Mouse (Mus musculus) thymus, postnatal 10 days (tissue): ENCODE data around the gene Crebrf.

Source experiments
- DNase-seq, 2 experiments: peaks; one replicate each; pipeline ENCODE4 v3.0.0; 2021; ENCODE audit warnings: low spot score in 2 of 2

Gene Crebrf

GRCm38 (mm10) chr17:26715271-26715758 is at the start of gene Crebrf:
TSS of gene Crebrf (plus strand) at chr17:26715650.
- peak; percentile 98 to 100 for DNase-seq

DNA sequence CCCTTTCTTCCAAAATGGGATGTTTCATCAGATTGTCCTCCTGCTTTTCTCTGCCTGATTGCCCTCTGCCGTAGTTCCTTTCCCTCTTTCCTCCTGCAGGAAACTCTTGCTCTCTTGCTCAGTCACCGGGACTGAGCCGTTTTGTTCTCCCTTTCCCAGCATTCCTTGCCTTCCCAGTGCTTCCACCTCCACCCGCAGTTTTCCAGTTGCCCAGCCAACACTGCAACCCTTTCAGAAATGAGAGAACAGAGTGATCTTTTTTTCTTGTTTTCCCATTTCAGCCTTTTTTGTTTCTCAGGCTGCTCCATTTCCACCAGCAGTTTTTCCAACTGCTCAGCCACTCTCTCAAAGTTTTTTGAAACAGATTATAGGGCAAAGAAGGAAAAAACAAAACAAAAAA is 44.2 kb upstream of the Crebrf start:
- DNase-seq = no peak

- DNase-seq = no peak
Observed at GRCm38 (mm10) chr17:26675845-26676244, 39.6 kb upstream of the Crebrf start.

DNA sequence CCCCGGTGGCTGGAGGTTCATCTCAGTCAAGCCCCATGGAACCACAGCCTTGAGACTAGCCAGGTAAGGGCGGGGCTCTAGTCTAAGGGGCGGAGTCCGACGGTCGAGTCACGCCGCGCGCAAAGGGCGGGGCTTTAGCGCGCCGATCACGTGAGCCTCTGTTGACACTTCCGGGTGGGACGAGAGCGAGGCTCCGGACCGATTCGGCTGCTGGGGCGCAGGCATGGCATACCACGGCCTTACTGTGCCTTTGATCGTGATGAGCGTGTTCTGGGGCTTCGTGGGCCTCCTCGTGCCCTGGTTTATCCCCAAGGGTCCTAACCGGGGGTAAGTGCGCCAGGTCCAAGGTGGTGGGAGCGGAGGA is 39.2 kb upstream of the Crebrf start:
- DNase-seq = peak; percentile 85 to 88

DNA sequence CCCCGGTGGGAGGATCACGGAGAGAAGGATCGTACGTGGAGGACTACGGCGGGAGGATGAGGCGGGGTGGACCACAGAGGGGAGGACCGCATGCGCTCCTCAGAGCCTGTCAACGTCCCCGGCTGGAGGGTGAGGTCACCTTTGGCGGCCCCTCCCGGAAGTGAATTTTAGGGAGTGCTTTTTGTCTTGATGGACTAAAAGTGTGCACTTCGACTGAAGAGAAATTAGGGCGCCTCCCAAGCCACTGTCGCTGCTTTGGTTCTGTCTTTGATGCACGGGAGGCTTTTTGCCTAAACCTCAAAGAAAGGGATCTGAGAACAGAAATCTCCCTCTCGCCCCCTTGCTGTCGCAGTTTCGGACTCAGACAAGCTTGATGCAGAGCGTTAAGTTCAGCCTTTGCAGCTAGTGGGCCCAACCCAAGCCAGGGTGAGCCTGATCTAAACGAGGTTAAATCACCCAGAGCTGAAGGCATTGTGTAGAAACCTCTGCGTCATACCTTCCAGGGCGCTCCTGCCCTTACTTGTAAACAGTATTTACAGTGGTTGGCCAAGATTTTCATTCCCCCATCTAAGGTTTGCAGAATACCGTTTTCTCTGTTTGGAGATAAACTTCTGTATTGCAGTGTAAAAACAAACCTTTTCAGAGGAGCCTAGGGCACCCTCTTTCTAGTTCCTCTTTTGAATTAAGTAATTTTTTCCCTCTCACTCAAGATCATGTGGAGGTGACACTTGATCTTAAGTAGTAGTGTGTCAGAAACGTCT is 38.7 kb upstream of the Crebrf start:
- peak in 1 of 2 experiments; percentile 53 for DNase-seq

GRCm38 (mm10) chr17:26677711-26678637 is 37.5 kb upstream of the Crebrf start:
- no peak for DNase-seq

GRCm38 (mm10) chr17:26681276-26681675 is 34.2 kb upstream of the Crebrf start:
- no peak for DNase-seq

DNA sequence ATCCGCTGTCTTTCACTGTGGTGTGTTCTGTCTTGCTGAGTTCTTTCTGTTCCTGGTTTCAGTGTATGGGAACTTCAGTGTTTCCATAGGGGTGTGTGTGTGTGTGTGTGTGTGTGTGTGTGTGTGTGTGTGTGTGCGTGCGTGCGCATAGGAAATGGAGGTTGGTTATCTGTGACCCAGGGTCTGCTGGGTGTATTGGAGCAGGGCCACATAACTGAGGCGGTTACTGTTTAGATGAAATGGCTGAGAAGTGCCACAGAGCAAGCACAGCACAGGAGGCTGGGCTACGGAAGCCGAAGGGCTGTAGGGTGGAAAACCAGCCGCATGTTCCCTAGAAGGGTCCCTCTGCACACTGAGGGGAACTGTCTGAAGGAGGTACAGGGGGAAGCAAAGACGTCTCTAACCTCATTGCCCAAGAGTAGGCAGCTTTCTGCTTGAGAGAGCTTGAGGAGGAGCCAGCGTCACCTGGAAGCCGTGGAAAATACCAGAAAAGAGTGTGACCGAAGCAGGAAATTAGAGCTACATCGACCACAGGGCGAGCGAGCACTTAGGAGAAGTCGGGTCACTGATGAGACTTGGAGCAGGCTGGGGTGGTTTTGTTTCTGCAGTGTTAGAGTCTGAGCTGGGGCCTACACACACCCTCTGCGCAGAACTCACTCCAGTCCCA is 29.0 kb upstream of the Crebrf start:
- DNase-seq = no peak

- no peak for DNase-seq
Observed at GRCm38 (mm10) chr17:26688795-26689735, 26.4 kb upstream of the Crebrf start.

DNA sequence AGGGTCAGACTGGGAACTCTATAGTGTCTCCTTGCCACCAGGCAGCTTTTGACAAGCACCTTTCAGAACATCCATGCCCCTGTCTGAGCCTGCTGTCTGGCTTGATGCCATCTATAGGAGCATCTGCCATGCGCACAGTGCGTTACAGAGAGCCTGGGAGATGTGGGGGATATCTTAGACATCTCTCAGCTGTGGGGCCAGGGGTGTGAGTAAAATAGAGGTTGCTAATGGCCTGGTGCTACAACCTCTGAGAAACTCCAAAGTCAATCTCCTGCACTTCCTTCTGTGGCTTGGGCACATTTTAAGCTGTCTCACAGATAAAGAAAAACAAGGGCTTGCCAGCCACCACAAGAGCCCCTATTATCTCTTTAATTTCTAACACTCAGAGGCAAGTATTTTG is 25.6 kb upstream of the Crebrf start:
- DNase-seq = no peak

DNA sequence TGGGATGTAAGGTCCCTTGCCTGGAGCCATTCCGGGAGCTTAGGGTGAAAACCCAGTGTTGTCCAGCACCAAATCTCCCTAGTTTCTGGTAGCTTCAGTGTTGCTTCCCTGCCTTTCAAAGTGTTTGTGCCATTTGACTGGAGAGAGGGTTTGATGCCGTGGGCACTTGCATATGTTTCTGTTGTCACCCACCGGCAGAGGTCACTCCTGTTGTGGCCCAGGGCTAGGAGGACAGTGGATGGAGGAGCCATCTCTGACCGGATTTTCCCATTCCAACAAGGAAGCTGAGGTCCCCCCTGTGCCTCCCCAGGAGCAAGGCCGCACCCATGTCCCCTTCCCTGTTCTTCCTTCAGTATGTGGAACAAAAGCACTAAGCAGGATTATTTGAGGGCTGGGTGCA is 25.2 kb upstream of the Crebrf start:
- DNase-seq = no peak

- no peak for DNase-seq
Observed at GRCm38 (mm10) chr17:26691110-26691509, 24.3 kb upstream of the Crebrf start.

GRCm38 (mm10) chr17:26693424-26693823 is 22.0 kb upstream of the Crebrf start:
- no peak for DNase-seq

DNA sequence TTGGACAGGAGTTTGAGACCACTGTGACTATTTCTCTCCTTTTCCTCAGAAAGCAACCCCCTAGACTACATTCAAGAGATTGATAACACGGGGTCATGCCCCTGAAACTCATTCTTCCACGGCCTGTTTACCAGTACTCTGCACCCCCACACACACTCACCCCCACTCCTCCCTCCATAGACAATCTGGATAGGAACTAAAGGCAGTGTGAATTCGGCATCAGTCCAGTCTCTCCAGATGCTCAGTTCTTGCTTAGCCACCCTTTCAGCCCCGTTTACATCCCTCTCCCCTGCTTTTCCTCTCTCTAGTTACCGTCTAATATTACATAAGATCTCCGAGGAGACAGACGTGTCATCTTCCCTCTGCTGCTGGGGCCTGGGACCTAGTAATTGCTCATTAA is 21.3 kb upstream of the Crebrf start:
- DNase-seq = no peak

DNA sequence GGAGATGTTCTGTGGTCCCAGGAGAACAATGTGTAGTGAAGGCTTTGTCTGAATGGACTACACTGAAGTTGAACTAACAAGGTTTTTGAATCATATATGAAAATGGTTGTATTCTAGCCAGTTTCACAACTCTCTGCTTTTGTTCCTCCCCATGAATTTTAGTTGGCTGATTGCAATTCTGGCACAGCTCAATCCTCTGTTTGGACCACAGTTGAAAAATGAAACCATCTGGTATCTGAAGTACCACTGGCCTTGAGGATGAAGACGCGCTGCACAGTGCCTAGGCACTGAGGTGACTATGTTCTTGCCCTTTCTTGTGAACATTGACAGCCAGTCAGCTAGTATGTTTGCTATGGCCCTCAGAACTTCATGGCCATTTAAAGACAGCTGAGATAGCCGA is 20.3 kb upstream of the Crebrf start:
- no peak for DNase-seq

DNA sequence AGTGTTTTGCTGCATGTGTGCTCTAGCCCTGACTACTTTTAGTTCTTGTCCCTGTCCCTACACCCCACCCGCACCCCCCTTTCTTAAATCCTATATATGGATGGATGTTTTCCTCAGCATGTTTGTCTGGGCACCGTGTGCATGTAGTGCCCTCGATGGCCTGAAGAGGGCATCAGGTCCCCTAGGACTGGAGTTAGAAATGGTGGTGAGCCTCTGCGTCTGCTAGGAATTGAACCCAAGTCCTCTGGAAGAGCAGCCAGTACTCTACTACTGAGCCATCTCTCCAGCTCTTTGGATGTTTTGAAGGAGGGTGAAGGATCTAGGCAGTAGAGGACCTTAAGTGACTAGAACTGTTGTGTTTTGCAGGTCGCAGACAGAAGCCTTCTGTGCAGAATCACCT is 16.6 kb upstream of the Crebrf start:
- DNase-seq = peak in 1 of 2 experiments; percentile 8

DNA sequence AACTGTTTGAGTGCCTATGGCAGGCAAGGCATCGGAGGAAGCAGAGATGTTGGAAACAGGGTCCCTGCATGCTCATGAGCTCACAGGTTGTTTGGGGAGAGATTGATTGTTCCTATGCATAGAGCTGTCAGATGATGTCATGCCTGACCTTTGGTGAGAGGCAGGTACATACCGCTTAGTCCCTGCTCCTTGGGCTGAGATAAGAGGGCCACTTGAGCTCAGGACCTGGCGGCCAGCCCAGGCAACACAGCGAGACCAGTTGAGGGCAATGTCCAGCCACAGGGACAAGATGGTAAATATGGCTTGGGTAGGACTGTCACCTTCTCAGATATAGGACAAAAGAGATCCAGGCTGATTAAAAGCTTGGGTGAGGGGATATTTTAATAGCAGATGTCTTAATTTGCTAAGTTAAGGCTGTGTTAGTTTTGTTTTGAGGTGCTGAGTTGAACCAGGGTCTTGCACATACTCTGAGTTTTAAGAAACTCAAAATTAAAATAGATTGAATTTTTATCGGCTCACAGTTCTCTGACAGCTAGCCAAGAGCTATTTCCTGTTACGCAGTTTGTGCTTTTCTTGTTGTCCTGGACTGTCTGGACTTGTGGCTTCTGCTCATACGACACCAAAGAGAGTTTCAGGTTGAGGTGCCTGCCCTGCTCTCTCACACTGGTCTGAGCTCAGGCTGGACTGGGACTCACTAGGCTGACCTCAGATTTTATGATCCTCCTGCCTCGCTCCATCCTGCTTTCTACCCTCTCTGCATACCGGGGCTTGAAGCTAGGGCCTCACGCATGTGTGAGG is 15.4 kb upstream of the Crebrf start:
- no peak for DNase-seq

- no peak for DNase-seq
Observed at GRCm38 (mm10) chr17:26701565-26701964, 13.9 kb upstream of the Crebrf start.

GRCm38 (mm10) chr17:26702621-26703020 is 12.8 kb upstream of the Crebrf start:
- no peak for DNase-seq

DNA sequence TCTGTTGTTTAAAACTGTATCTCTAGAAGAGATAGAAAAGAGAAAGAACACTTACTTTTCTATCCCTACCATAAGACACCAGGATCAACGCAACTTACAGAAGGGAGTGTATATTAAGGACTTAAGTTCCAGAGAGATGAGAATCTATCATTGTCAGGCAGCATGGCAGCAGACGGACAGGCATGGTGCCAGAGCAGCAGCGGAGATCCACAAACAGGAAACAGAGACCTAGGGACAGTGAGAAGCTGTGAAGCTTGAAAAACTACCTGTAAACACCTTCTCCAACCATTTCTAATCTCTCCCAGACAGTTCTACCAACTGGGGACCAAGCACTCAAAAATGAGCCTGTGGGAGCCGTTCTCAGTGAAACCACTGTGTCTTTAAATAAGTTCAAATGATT is 11.8 kb upstream of the Crebrf start:
- DNase-seq = no peak
